Mouse (Mus musculus) CH12.LX (cell line): Measurements from ENCODE around the gene Sstr5.
A peak's percentile ranks its signal among the peaks of the same experiment; 100 is the strongest.

Experiments
- CTCF ChIP-seq, 2 experiments: IDR thresholded peaks in 1 of 2; conservative IDR thresholded peaks in 1 of 2; 2 replicates each; pipeline ENCODE4 v1.5.1; 2011 to 2012; ENCODE audit warnings: low read depth in 2 of 2, low read length in 2 of 2, improper control_type of control experiment in 1 of 2, inconsistent platforms in 1 of 2, mild to moderate bottlenecking in 1 of 2, moderate library complexity in 1 of 2
- POLR2A ChIP-seq: IDR thresholded peaks from 2 replicates; pipeline ENCODE4 v1.6.1; 2011; ENCODE audit warnings: low read depth, mild to moderate bottlenecking, improper control_type of control experiment, low read length
- TBP ChIP-seq: conservative IDR thresholded peaks from 2 replicates; pipeline ENCODE4 v1.6.1; 2011; ENCODE audit warnings: low read depth, low read length, improper control_type of control experiment
- TCF12 ChIP-seq: IDR thresholded peaks from 2 replicates; pipeline ENCODE4 v1.6.1; 2014; ENCODE audit warnings: low read depth, mild to moderate bottlenecking, inconsistent platforms, low read length, improper control_type of control experiment

DNA sequence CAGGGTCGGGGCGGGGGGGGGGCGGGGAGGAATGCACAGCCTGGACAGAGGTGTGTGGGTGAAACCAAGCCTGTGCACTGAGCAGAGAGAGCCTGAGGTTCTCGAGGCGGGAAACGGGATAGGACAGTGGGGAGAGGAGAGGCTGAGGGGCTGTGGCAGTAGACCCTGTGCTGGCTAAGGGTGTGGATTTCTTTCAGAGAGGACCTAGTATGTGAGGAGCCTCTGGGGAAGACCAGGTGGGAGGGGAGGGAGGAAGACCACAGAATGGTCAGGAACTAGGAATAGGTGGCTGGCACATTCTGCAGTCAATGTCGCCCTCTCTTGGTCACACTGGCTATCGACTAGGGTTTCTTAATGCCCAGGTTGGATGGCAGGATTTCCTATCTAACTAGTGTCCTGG lies 27.3 kb downstream of the Sstr5 start:
- TF ChIP-seq POLR2A (no peak), CTCF (conservative IDR thresholded peaks at IDR 0.05 in 1 of 2, IDR thresholded peaks at IDR 0.05 in 1 of 2; ENCODE audit: low read depth in 2 of 2, low read length in 2 of 2) (peak; percentile 61 to 93), TCF12 (no peak), TBP (no peak)
